Mouse (Mus musculus): ENCODE data around the gene Slc22a23. TPM values are rescaled to one million over a fixed set of nuclear protein-coding genes. Genes with fewer than 3 reads are reported as not detected.

Gene Slc22a23
- polyA plus RNA-seq, 1 experiment from 2014 or later: 15.6 TPM

DNA sequence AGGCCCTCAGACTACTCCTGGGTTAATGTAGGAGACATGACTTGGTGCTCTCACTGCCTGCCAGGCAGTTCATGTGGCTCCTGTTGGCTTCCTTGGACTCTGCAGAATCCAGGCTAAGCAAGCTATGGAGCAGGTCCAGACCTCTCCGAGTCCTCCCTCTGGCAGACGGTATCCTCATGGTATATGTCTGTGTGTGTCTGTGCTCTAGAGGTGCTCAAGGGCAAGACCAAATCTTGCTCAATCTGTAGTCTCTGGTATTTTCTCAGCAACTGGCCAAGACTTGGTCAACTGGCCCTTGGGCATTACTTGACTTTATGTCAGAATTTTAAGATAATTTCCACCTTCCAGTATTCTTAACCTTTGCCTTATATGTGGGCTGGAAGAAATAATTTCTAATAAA is 159.6 kb downstream of the Slc22a23 start:
- no peak for ATAC-seq (ENCODE audit: low FRiP score)
- Histone ChIP-seq H3K4me3 (replicated peaks) (no peak overlapping the region), H3K27me3 (replicated peaks) (no peaks in the 10 kb centered on the region), H3K27ac (replicated peaks) (no peak overlapping the region), H3K9ac (replicated peaks) (no peak overlapping the region), H3K36me3 (peaks cover 40% of the 10 kb centered on the region), H3K9me3 (replicated peaks) (no peaks in the 10 kb centered on the region), H3K4me1 (no peaks in the 10 kb centered on the region), H3K4me2 (no peak overlapping the region)
- 90% methylated on average over 2 of the region's 2 CpGs for WGBS

DNA sequence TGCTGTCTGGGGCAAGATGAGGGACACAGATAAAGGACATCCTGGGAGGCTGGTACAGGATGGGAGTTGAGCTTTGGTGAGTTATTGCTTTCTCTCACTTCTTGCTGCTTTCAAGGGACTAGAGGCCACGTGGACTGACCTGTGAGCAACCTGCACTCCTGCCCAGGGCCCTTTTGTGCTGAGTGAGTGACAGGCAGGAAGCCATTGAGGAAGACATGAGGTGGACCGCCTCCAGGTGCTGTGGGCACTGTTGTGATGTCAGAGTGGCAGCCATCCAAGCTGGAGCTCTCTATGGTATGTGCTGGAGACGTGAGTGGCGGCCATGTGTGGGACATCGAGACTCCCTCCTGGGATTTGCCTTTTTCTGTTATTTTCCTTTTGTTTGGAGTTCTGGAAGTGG is 163.4 kb downstream of the Slc22a23 start:
- peaks cover 50% of the 10 kb centered on the region for H3K36me3 ChIP-seq
- no peak for ATAC-seq (ENCODE audit: low FRiP score)

GRCm38 (mm10) chr13:34174025-34174424 is 171.0 kb downstream of the Slc22a23 start:
- 96% methylated on average over 6 of the region's 6 CpGs for WGBS
- no peaks in the 10 kb centered on the region for H3K27me3 ChIP-seq (replicated peaks)
- H3K9ac ChIP-seq (replicated peaks): no peak overlapping the region
- no peaks in the 10 kb centered on the region for H3K9me3 ChIP-seq (replicated peaks)
- no peak overlapping the region for H3K4me2 ChIP-seq
- H3K4me3 ChIP-seq (replicated peaks): no peak overlapping the region
- peaks cover 5% of the 10 kb centered on the region; the same call in 1 of the 2 replicates for H3K36me3 ChIP-seq
- no peak overlapping the region for H3K27ac ChIP-seq (replicated peaks)
- ATAC-seq (ENCODE audit: low FRiP score): no peak
- H3K4me1 ChIP-seq: no peaks in the 10 kb centered on the region

More for the DNA sequence above, 163.4 kb downstream of the Slc22a23 start:
- Histone ChIP-seq H3K9ac (replicated peaks) (no peak overlapping the region), H3K4me2 (no peak overlapping the region), H3K27me3 (replicated peaks) (no peaks in the 10 kb centered on the region), H3K9me3 (replicated peaks) (no peaks in the 10 kb centered on the region), H3K4me1 (no peaks in the 10 kb centered on the region), H3K27ac (replicated peaks) (no peak overlapping the region), H3K4me3 (replicated peaks) (no peak overlapping the region)
- WGBS: 85% methylated on average over 5 of the region's 5 CpGs

GRCm38 (mm10) chr13:34163304-34163975 is 181.5 kb downstream of the Slc22a23 start:
- H3K36me3 ChIP-seq: peaks cover 9% of the 10 kb centered on the region
- WGBS: 38% methylated on average over 12 of the region's 12 CpGs
- peak overlapping the region; percentile 95 for H3K27ac ChIP-seq (replicated peaks)
- peak overlapping the region; percentile 80 for H3K9ac ChIP-seq (replicated peaks)
- no peaks in the 10 kb centered on the region for H3K9me3 ChIP-seq (replicated peaks)
- peaks cover 21% of the 10 kb centered on the region for H3K4me1 ChIP-seq
- H3K4me3 ChIP-seq (replicated peaks): peak overlapping the region; percentile 85
- no peaks in the 10 kb centered on the region for H3K27me3 ChIP-seq (replicated peaks)
- peak; percentile 68; the same call in 1 of the 2 replicates for ATAC-seq (ENCODE audit: low FRiP score)
- H3K4me2 ChIP-seq: peak overlapping the region; percentile 79

DNA sequence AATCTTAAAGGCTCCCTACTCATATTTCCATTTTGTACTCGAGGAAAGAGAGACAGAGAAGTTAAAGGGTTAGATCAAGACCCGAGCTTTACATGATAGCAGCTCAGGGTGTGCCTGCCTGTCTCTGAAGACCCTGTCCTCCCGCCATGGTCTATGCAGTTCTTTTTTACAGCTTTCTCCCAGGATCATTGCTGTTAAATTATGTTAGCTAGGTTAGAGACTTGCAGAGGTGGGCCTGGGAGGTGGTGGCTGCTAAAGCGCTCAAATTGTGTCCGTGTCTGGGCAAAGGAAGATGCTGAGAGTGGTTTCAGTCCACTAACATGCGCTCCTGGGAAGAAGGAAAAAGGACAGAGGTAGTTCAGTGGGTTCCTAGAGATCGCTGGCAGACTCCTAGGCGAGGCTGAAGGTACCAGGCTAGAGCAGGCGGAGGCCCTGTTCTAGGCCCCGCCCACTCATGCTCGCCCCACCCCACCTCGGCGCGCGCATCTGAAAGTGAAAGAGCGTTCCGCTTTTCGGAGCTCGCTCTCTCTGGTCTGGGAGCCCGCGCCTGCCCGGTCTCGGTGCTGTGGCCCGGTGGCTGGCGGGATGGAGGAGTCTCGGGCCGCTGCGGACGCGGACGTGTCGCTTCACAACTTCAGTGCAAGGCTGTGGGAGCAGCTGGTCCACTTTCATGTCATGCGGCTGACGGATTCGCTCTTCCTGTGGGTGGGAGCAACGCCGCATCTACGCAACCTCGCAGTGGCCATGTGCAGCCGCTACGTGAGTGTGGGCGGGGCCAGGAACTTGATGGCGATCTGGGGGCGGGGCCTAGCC is 182.3 kb downstream of the Slc22a23 start, which contains the start of gene Psmg4:
TSS of gene Psmg4 (plus strand) at position 474 of the 813 bp plus-strand sequence.
- Histone ChIP-seq H3K4me2 (peak within 1 kb of the TSS; percentile 79), H3K27ac (replicated peaks) (peak within 1 kb of the TSS; percentile 95), H3K36me3 (peaks cover 9% of the 10 kb centered on the region), H3K9me3 (replicated peaks) (no peaks in the 10 kb centered on the region), H3K27me3 (replicated peaks) (no peaks in the 10 kb centered on the region), H3K4me3 (replicated peaks) (peak within 1 kb of the TSS; percentile 85), H3K4me1 (peaks cover 21% of the 10 kb centered on the region), H3K9ac (replicated peaks) (peak within 1 kb of the TSS; percentile 80)
- 2% methylated on average over 44 of the region's 44 CpGs for WGBS
- ATAC-seq (ENCODE audit: low FRiP score): peak; percentile 96

GRCm38 (mm10) chr13:34159926-34160325 is 185.1 kb downstream of the Slc22a23 start:
- H3K4me1 ChIP-seq: peaks cover 24% of the 10 kb centered on the region
- H3K27me3 ChIP-seq (replicated peaks): no peaks in the 10 kb centered on the region
- no peak overlapping the region for H3K27ac ChIP-seq (replicated peaks)
- no peak overlapping the region for H3K4me2 ChIP-seq
- no peak for ATAC-seq (ENCODE audit: low FRiP score)
- H3K9ac ChIP-seq (replicated peaks): no peak overlapping the region
- H3K36me3 ChIP-seq: no peaks in the 10 kb centered on the region; the same call in 1 of the 2 replicates
- no peaks in the 10 kb centered on the region for H3K9me3 ChIP-seq (replicated peaks)
- WGBS: 100% methylated on average over 1 of the region's 1 CpGs
- H3K4me3 ChIP-seq (replicated peaks): no peak overlapping the region

DNA sequence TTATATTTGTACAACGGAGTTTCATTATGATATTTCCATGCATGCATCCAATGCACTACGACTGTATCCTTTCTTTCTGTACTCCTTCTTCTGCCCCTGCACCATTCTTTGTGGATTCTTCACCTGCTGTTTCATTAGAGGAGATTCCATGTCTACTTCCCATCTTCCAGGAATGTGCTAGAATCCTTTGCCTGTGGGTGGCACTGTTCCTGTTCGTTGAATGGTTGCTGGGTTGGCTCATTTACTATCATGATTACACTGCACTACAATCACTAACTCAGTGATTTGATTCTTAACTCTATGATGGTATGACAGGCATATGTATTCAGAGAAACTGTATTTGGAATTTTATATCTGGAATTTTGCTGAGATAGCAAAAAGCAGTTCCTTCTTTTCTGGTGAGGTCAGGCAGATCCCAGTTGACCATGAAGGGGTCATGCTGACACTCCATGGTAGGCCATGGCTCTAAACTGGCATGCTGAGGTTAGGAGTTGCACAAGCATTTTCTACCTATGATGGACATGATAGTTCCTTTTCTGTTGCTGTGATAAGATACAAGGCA is 187.3 kb downstream of the Slc22a23 start:
- Histone ChIP-seq H3K9ac (replicated peaks) (no peak overlapping the region), H3K4me2 (no peak overlapping the region), H3K9me3 (replicated peaks) (no peaks in the 10 kb centered on the region), H3K4me3 (replicated peaks) (no peak overlapping the region), H3K36me3 (no peaks in the 10 kb centered on the region), H3K27me3 (replicated peaks) (no peaks in the 10 kb centered on the region), H3K4me1 (peaks cover 29% of the 10 kb centered on the region), H3K27ac (replicated peaks) (no peak overlapping the region; the same call in 1 of the 2 replicates)
- 88% methylated on average over 3 of the region's 3 CpGs for WGBS
- ATAC-seq (ENCODE audit: low FRiP score): no peak

DNA sequence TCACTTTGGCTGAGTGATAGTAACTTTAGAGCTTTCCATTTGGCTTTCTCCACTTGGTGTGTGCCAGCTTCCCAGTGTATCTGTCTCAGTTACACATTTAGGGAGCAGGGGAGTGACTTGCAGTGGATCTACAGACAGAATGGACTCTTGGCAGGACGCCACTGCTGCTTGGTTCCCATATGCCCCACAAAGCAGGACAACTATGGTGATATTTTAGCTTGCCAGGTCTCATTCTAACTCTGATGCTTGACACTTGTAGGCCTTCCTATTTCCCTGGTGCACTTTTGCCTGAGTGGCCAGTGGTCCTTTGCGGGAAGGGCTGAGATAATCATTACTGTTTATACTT is 188.2 kb downstream of the Slc22a23 start:
- Histone ChIP-seq H3K27ac (replicated peaks) (peak overlapping the region; percentile 66), H3K9me3 (replicated peaks) (no peaks in the 10 kb centered on the region), H3K27me3 (replicated peaks) (no peaks in the 10 kb centered on the region), H3K36me3 (no peaks in the 10 kb centered on the region), H3K4me1 (peaks cover 21% of the 10 kb centered on the region), H3K9ac (replicated peaks) (no peak overlapping the region; the same call in 1 of the 2 replicates), H3K4me2 (peak overlapping the region; percentile 11; the same call in 1 of the 2 replicates), H3K4me3 (replicated peaks) (no peak overlapping the region)
- ATAC-seq (ENCODE audit: low FRiP score): no peak
- WGBS: 52% methylated on average over 2 of the region's 2 CpGs

GRCm38 (mm10) chr13:34156133-34156839 is 188.7 kb downstream of the Slc22a23 start:
- Histone ChIP-seq H3K4me1 (peaks cover 18% of the 10 kb centered on the region), H3K27me3 (replicated peaks) (no peaks in the 10 kb centered on the region), H3K36me3 (no peaks in the 10 kb centered on the region), H3K4me3 (replicated peaks) (no peak overlapping the region), H3K9me3 (replicated peaks) (no peaks in the 10 kb centered on the region), H3K4me2 (peak overlapping the region; percentile 11; the same call in 1 of the 2 replicates), H3K9ac (replicated peaks) (no peak overlapping the region; the same call in 1 of the 2 replicates), H3K27ac (replicated peaks) (peak overlapping the region; percentile 66)
- WGBS: 57% methylated on average over 8 of the region's 8 CpGs
- ATAC-seq (ENCODE audit: low FRiP score): peak; percentile 48; the same call in 1 of the 2 replicates

- ATAC-seq (ENCODE audit: low FRiP score): no peak
- peak overlapping the region; percentile 34; the same call in 1 of the 2 replicates for H3K9ac ChIP-seq (replicated peaks)
- H3K36me3 ChIP-seq: no peaks in the 10 kb centered on the region
- H3K27ac ChIP-seq (replicated peaks): peak overlapping the region; percentile 78
- peak overlapping the region; percentile 24 for H3K4me3 ChIP-seq (replicated peaks)
- WGBS: 33% methylated on average over 3 of the region's 3 CpGs
- H3K4me2 ChIP-seq: peak overlapping the region; percentile 47
- peaks cover 27% of the 10 kb centered on the region for H3K4me1 ChIP-seq
- H3K9me3 ChIP-seq (replicated peaks): no peaks in the 10 kb centered on the region
- H3K27me3 ChIP-seq (replicated peaks): no peaks in the 10 kb centered on the region
These were observed 190.1 kb downstream of the Slc22a23 start for GRCm38 (mm10) chr13:34154931-34155272.
